Mouse (Mus musculus): ENCODE measurements at regions not wholly inside any gene's neighbourhood (a gene's known extent, or its start where the extent isn't known, plus 50 kb on each side); places are given as distances from the start of the nearest gene placed in this dataset.

- Histone ChIP-seq H3K79me2 (replicated peaks; ENCODE audit: control insufficient read depth, insufficient read depth, low read length) (no peaks in the 10 kb centered on the region), H3K9ac (ENCODE audit: low read depth, low read length) (no peak overlapping the region), H3K4me1 (ENCODE audit: control insufficient read depth, insufficient read depth, low read length) (peaks cover 1% of the 10 kb centered on the region; the same call in 1 of the 2 replicates), H3K4me3 (no peak overlapping the region), H3K36me3 (ENCODE audit: control insufficient read depth, insufficient read depth, low read length) (no peaks in the 10 kb centered on the region), H3K27me3 (ENCODE audit: control insufficient read depth, insufficient read depth, low read length) (no peaks in the 10 kb centered on the region), H3K27ac (no peak overlapping the region)
- 87% methylated on average over 9 of the region's 9 CpGs for WGBS
- no peak for DNase-seq
- intact Hi-C loops (cut with DNase I), result no loop called here
- TF ChIP-seq EP300 (IDR thresholded peaks at IDR 0.05; ENCODE audit: insufficient read depth, low read depth, low read length) (no peak), POLR2A (IDR thresholded peaks at IDR 0.05; ENCODE audit: insufficient read depth, low read depth, low read length) (no peak), CTCF (IDR thresholded peaks at IDR 0.05) (no peak)
These were observed 246.5 kb upstream of the Ccdc54 start for GRCm38 (mm10) chr16:50837416-50837815.

DNA sequence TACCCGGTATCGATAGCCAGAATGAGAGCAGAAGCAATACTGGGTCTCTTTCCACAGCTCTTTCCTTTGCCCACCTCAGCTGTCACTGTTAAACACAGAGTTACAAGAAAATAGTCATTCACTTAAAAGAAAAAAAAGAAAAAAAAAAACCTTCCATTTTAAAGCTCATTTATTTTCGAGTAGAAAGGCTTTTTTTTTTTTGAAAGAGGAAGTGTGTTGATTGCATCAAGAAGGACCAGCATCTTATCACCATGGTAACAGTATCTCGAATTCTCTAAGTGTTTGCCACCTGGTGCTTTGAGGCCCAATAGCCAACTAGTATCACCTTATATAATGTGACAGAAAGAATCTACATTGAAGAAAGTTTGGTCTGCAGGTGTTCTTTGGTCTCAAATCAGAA is 245.5 kb upstream of the Ccdc54 start:
- intact Hi-C loops (cut with DNase I), result no loop called here
- TF ChIP-seq CTCF (IDR thresholded peaks at IDR 0.05), result no peak
- no peak for TF ChIP-seq EP300 (IDR thresholded peaks at IDR 0.05; ENCODE audit: insufficient read depth, low read depth, low read length)
- TF ChIP-seq POLR2A (IDR thresholded peaks at IDR 0.05; ENCODE audit: insufficient read depth, low read depth, low read length), result no peak
- Histone ChIP-seq H3K27me3 (ENCODE audit: control insufficient read depth, insufficient read depth, low read length) (no peaks in the 10 kb centered on the region), H3K4me3 (no peak overlapping the region), H3K4me1 (ENCODE audit: control insufficient read depth, insufficient read depth, low read length) (peaks cover 1% of the 10 kb centered on the region; the same call in 1 of the 2 replicates), H3K27ac (no peak overlapping the region), H3K36me3 (ENCODE audit: control insufficient read depth, insufficient read depth, low read length) (no peaks in the 10 kb centered on the region), H3K79me2 (replicated peaks; ENCODE audit: control insufficient read depth, insufficient read depth, low read length) (no peaks in the 10 kb centered on the region), H3K9ac (ENCODE audit: low read depth, low read length) (no peak overlapping the region)
- 64% methylated on average over 4 of the region's 4 CpGs for WGBS
- DNase-seq, result no peak

DNA sequence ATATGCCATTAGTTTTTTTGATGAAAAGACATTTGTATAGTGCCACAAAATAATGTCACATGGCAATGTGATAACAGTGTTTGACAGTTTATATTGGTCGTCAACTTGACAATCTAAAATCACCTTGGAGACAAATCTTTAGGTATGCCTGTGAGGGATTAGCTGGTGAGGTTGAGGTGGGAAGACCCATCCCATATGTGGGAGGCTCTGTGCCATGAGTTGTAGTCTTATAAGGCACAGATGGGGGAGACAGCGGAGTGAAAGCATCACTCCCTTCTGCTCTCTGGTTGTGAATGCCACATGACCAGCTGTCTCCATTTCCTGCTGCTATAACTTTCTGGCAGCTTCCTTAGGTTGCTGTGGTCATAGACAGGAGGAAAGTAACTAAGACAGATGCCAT is 242.4 kb upstream of the Ccdc54 start:
- intact Hi-C loops (cut with DNase I), result no loop called here
- H3K27ac ChIP-seq, result no peak overlapping the region
- no peaks in the 10 kb centered on the region for H3K4me1 ChIP-seq (ENCODE audit: control insufficient read depth, insufficient read depth, low read length)
- H3K9ac ChIP-seq (ENCODE audit: low read depth, low read length), result no peak overlapping the region
- no peaks in the 10 kb centered on the region for H3K36me3 ChIP-seq (ENCODE audit: control insufficient read depth, insufficient read depth, low read length)
- H3K4me3 ChIP-seq, result no peak overlapping the region
- 82% methylated on average over 2 of the region's 2 CpGs for WGBS
- no peak for DNase-seq
- TF ChIP-seq CTCF (IDR thresholded peaks at IDR 0.05) (no peak), POLR2A (IDR thresholded peaks at IDR 0.05; ENCODE audit: insufficient read depth, low read depth, low read length) (no peak), EP300 (IDR thresholded peaks at IDR 0.05; ENCODE audit: insufficient read depth, low read depth, low read length) (no peak)
- no peaks in the 10 kb centered on the region for H3K79me2 ChIP-seq (replicated peaks; ENCODE audit: control insufficient read depth, insufficient read depth, low read length)
- H3K27me3 ChIP-seq (ENCODE audit: control insufficient read depth, insufficient read depth, low read length), result no peaks in the 10 kb centered on the region

- DNase-seq, result no peak
These were observed 231.4 kb upstream of the Ccdc54 start for GRCm38 (mm10) chr16:50822352-50822751.

DNA sequence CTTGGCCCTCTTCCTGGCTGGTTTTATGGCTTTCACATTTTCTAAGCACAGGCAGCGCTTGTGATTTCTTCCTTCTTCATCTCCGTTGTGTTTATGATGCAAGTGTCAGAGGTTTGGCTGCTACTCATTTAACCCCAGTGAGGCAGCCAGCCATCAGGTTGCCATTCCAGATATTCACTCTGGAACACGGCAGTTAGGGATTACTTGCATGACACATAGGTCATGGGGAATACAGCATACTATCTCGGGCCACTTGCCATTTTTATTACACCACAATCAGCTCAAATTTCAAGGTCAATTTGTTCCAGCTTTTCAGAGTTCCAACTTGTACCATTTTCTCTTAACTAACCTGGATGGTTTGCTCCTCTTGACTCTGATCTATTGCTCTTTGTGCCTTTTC is 223.7 kb upstream of the Ccdc54 start:
- DNase-seq, result no peak
- H3K27ac ChIP-seq, result no peak overlapping the region
- WGBS, result 49% methylated on average over 4 of the region's 4 CpGs
- H3K27me3 ChIP-seq (ENCODE audit: control insufficient read depth, insufficient read depth, low read length), result no peaks in the 10 kb centered on the region
- intact Hi-C loops (cut with DNase I), result no loop called here
- H3K79me2 ChIP-seq (replicated peaks; ENCODE audit: control insufficient read depth, insufficient read depth, low read length), result no peaks in the 10 kb centered on the region
- H3K4me1 ChIP-seq (ENCODE audit: control insufficient read depth, insufficient read depth, low read length), result no peaks in the 10 kb centered on the region
- H3K36me3 ChIP-seq (ENCODE audit: control insufficient read depth, insufficient read depth, low read length), result no peaks in the 10 kb centered on the region; the same call in 1 of the 2 replicates
- H3K9ac ChIP-seq (ENCODE audit: low read depth, low read length), result no peak overlapping the region
- no peak overlapping the region for H3K4me3 ChIP-seq
- TF ChIP-seq EP300 (IDR thresholded peaks at IDR 0.05; ENCODE audit: insufficient read depth, low read depth, low read length) (no peak), POLR2A (IDR thresholded peaks at IDR 0.05; ENCODE audit: insufficient read depth, low read depth, low read length) (no peak), CTCF (IDR thresholded peaks at IDR 0.05) (no peak)

More at GRCm38 (mm10) chr16:50822352-50822751, 231.4 kb upstream of the Ccdc54 start:
- intact Hi-C loops (cut with DNase I), result no loop called here
- no peak overlapping the region for H3K4me3 ChIP-seq
- no peaks in the 10 kb centered on the region for H3K79me2 ChIP-seq (replicated peaks; ENCODE audit: control insufficient read depth, insufficient read depth, low read length)
- no peaks in the 10 kb centered on the region for H3K27me3 ChIP-seq (ENCODE audit: control insufficient read depth, insufficient read depth, low read length)
- no peak overlapping the region for H3K9ac ChIP-seq (ENCODE audit: low read depth, low read length)
- no peak overlapping the region for H3K27ac ChIP-seq
- 21% methylated on average over 7 of the region's 7 CpGs for WGBS
- H3K36me3 ChIP-seq (ENCODE audit: control insufficient read depth, insufficient read depth, low read length), result no peaks in the 10 kb centered on the region
- no peaks in the 10 kb centered on the region for H3K4me1 ChIP-seq (ENCODE audit: control insufficient read depth, insufficient read depth, low read length)
- TF ChIP-seq CTCF (IDR thresholded peaks at IDR 0.05) (no peak), EP300 (IDR thresholded peaks at IDR 0.05; ENCODE audit: insufficient read depth, low read depth, low read length) (no peak), POLR2A (IDR thresholded peaks at IDR 0.05; ENCODE audit: insufficient read depth, low read depth, low read length) (no peak)

DNA sequence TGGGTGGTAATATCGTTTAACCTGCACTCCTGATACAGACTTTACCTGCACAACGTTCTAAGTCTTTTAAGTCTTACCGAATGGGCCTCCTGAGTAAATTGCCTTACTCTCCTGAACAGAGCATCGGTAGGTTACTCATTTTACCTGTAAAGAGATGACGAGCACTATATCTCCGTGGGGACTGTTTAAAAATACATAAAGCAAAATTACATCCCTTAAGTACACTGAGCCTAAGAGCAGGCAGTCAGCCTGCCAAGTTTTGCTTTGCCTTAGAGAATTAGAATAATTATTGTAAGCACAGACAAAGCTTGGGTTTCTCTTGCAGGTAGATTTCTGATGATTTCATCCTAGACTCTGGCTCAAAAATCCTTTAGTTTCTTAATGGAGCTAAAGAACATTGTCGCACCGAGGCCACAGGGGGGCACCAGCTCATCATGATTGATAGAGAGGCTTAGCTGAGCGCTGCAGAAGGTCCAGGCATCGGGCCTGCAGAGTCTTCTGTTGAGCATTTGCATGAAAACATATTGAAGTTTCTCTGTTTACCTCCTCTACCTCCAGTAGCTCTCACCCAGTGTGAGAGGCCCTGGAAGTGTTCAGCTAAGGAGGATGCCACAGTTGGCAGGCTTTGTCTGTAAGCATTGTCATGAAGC is 208.3 kb upstream of the Ccdc54 start:
- Histone ChIP-seq H3K9ac (ENCODE audit: low read depth, low read length) (no peak overlapping the region), H3K79me2 (replicated peaks; ENCODE audit: control insufficient read depth, insufficient read depth, low read length) (no peaks in the 10 kb centered on the region), H3K27me3 (ENCODE audit: control insufficient read depth, insufficient read depth, low read length) (no peaks in the 10 kb centered on the region), H3K4me1 (ENCODE audit: control insufficient read depth, insufficient read depth, low read length) (no peaks in the 10 kb centered on the region), H3K4me3 (no peak overlapping the region), H3K27ac (no peak overlapping the region), H3K36me3 (ENCODE audit: control insufficient read depth, insufficient read depth, low read length) (no peaks in the 10 kb centered on the region)
- intact Hi-C loops (cut with DNase I), result no loop called here
- DNase-seq, result peak; percentile 23 to 52
- WGBS, result 49% methylated on average over 10 of the region's 10 CpGs
- peak; percentile 72 for TF ChIP-seq CTCF (IDR thresholded peaks at IDR 0.05)
- TF ChIP-seq POLR2A (IDR thresholded peaks at IDR 0.05; ENCODE audit: insufficient read depth, low read depth, low read length), result no peak
